Mouse (Mus musculus) spleen, postnatal 4 days (tissue): ENCODE data around the gene Tulp2.

Experiments used
- DNase-seq, 2 experiments: peaks; one replicate each; pipeline ENCODE4 v3.0.0; 2022; ENCODE audit warnings: low spot score in 2 of 2

Tulp2 gene

DNA sequence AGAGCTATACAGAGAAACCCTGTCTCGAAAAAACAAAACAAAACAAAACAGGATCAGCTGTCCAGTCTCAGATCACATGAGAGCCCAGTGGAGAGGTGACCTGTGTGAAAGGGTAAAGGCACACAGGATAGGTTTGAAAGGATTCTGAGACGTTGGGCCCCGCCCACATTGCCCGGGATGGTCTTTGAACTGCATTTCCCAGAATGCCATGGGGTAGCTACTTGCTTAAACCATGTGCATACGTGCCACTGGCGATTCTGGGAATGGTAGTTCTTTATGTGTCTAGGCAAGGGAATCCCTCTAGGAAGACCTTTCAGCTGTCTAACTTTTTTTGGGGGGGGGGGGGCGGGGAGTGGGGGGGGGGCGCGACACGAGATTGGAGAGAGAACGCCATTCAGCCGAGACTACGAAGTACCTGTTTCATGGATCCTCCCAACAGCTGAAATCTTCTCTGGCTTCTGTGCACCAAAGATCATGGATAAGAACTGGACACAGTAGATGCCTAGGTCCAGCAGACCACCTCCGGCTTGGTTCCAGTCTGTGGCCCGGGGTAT, at the start of gene Tulp2:
Gene Tulp2 (plus strand): TSS at position 504 of the 554 bp plus-strand sequence.
- peak; percentile 71 to 78 for DNase-seq

DNA sequence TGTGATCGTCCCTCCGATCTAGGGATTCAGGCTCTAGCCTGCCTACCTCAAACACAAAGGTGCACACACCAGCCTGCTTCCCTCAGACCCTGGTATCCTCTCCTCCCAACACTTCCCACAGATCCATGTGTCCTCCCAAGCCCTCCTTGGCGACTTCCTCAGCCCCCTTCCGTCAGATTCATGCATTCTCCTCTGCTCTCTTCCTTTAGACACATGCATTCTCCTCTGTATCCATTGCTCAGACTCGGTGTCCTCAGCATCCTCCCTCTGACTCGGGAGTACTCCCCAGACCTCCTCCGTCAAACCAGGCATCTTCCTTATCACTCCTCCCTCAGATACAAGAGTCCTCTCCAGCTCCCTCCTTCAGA, 47.9 kb upstream of the Tulp2 start:
- DNase-seq: no peak

DNA sequence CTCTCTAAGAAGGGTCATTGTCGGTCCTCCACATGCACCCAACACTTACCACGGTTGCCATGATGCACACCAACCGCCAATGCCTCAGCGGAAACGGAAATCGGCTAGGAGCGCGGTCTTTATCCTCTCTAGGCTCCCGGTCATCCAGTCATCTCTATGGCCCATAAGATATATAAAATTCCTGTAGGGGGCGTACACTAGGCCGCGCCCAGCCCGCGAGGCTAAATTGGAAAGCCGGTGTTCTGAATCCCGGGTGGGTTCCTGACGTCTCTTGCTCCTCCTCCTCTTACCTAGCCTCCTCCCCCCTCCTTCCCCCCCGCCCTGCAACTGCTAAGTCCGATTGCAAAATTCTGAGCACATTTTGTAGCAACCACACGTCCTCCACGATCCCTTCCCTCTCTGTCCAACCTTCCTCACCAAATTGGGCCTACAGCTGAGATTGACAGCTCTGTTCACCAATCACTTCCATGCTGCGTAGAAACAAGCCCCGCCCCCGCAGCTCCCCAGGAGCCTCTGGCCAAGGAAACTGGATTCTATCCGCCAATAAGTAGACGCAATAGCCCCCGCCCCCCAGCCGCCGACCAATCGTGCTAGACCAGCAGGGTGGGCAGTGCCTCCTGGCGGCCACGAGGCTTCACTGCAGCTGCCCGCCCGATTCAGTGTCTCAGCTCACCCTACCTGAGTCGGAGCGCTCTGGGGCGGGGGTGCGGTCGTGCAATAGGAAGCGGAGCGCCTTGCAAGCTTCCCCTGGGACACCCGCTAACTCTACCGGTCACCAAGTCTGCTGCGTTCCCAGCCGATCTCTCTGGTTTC, 47.3 kb upstream of the Tulp2 start, which contains the start of gene Gys1:
Gene Gys1 (plus strand): TSS at position 642 of the 813 bp plus-strand sequence.
- DNase-seq: peak; percentile 100

DNA sequence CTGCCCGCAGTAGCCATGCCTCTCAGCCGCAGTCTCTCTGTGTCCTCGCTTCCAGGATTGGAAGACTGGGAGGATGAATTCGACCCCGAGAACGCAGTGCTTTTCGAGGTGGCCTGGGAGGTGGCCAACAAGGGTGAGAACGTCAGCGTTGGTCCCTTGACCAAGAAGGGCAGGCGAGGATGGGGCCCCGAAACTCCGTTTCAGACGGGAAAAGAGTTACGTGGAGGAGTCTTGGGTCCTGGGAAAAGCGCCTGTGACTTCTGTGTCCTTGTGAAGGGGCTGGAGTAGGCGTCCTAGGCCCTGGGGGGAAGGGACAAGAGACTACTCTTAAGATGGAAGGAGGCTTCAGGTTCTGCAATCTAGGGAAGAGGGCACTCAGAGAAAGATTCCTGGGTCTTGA, 46.6 kb upstream of the Tulp2 start:
- DNase-seq: no peak

DNA sequence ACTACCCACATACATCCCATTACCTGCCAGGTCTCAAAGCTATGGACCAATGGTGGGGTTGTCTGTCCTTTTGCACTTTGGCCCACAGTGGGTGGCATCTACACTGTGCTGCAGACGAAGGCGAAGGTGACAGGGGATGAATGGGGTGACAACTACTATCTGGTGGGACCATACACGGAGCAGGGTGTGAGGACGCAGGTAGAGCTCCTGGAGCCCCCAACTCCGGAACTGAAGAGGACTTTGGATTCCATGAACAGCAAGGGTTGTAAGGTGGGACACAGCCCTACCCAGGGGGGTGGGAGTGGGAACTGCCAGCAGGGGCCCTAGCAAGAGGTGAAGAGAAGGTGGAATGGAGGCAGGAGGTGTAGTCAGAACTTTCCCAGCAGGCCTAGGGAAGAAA, 45.2 kb upstream of the Tulp2 start:
- DNase-seq: no peak

DNA sequence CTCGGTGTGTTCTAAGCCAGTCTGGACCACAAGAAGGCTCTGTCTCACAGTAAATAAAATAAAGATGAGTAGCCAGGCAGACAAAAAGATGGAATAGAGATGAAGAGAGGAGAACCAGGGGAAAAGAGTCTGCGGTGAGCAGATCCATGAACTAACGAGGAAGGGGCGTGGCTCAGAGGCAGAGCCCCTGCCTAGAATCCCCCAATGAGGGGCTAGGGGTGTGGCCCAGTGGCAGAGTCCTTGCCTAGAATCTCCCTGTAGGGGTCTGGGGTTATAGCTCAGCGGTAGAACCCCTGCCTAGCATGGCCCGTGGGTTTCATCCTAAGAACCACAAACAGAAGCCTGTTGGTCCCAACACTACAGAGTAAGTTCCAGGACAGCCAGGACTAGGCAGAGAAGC, 44.6 kb upstream of the Tulp2 start:
- DNase-seq: no peak

DNA sequence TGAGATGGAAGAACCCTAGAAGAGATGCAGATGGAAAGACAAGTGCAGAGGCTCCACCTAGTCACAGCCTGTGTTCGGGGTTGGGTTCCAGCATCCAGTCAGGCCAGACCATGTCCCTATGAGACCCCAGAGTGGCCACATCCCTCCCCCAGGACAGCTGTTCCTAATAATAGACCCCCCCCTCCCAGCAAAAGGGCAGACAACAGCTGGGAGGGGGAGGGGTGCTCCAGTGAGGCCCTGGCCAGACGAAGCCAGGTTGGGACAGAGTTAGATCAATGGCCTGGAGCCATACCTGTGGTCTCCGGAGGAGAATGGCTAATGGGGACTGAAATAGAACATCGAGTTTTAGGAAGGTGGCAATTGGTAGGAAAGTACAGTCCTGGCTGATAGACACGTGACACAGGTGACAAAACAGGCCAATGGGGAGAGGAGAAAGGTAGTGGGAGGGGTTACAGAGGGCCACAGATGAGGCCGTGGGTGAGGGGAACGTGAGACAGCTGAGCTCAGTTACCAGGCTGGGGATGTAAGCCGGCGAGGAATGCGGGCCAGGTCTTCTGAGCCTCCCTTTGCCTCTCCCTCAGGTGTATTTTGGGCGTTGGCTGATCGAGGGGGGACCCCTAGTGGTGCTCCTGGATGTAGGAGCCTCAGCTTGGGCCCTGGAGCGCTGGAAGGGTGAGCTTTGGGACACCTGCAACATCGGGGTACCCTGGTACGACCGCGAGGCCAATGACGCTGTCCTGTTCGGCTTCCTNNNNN, 44.0 kb upstream of the Tulp2 start, which contains the start of gene Ruvbl2:
Gene Ruvbl2 (minus strand): TSS at position 576 of the 756 bp plus-strand sequence.
- DNase-seq: no peak

DNA sequence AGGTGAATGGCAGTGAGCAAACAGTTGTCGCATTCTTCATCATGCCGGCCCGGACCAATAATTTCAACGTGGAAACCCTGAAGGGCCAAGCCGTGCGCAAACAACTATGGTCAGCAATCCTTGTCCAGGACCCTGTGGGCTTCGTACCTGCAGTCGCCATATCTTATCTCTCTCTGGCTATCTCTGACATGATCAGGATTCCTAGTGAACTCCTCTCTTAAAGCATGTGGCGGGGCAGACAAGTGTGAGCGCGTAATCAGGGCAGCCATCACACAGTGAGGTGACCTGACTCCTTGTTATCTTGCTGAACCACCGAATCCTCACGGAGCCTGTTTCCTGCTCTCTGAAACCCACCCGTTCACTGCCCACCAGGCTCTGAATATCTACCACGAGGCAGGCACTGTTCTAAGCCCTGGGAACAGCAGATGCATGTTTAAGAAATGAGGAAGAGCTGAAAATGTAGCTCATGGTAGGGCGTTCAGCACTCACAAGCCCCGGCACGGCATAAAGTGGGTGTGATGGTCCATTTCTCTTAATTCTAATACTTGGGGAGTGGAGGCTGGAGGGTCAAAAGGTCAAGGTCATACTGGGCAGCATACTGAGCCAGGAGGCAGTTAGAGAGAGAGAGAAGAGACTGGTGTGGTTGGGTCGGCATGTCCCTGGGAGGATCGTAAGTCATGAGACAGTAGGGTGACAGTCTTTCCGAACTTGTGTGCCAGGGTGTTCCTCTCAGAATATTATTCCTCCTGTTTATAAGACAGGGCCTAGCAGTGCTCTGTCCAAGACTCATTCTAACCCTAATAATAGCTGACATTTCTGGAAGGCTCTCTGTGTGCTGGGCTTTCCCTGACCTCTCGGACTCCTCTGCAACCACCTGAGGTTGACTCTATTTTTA, 37.9 kb upstream of the Tulp2 start:
- no peak for DNase-seq

DNA sequence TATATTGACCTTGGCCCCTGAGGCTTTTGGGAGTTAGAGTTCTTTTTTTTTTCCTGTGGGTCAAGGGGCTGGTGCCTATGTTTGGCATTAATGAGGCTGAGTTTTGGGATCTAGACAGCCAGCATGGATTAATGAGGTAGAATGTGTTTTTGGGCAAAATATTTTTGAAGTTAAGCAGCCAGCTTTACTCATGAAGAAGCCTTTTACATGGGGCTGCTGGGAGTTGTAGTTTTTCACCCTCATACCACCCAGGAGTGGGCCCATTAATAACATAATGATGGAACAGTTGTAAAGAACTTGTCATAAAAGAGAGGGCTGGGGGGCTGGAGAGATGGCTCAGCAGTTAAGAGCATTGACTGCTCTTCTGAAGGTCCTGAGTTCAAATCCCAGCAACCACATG, 35.1 kb upstream of the Tulp2 start:
- DNase-seq: no peak

DNA sequence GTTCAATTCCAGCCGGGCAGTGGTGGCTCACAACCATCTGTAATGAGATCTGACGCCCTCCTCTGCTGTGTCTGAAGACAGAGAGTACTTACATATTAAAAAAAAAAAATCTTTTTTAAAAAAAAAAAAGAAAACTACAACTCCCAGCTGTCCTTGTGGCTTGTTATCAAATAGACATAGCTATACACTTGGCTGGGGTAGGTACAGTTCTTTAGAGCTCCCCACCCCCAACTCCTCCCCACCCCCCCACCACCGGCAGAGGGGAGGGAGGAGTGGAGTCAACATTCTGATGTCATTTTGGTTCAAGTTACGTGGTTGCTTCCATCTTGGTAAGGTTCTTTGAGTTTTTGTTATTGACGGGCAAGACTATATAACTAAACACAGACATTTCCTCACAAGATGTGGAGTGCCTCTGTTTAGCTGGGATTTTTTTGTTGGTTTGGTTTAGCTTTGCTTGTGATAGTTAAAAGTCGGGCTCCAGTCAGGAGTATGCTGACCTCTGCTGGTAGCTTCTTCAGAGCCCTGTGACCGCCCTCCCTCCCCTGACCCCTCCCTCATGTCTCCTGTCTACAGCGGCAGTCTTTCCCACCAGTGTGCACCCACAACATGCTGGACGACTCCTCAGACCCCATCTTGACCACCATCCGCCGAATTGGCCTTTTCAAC, 34.2 kb upstream of the Tulp2 start:
- no peak for DNase-seq

DNA sequence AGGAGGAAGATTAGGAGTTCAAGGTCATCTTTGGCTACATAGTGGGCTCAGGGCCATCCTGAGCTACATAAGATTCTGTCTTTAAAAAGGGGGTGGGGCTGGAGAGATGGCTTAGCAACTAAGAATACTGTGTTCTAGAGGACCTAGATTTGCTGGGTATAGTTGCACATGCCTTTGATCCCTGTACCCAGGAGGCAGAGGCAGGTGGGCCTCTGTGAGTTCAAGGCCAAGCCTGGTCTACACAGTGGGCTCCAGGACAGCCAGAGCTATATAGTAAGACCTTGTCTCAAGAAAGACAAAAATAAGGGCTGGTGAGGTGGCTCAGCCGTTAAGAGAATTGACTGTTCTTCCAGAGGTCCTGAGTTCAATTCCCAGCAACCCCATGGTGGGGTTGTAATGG, 31.7 kb upstream of the Tulp2 start:
- DNase-seq: no peak

DNA sequence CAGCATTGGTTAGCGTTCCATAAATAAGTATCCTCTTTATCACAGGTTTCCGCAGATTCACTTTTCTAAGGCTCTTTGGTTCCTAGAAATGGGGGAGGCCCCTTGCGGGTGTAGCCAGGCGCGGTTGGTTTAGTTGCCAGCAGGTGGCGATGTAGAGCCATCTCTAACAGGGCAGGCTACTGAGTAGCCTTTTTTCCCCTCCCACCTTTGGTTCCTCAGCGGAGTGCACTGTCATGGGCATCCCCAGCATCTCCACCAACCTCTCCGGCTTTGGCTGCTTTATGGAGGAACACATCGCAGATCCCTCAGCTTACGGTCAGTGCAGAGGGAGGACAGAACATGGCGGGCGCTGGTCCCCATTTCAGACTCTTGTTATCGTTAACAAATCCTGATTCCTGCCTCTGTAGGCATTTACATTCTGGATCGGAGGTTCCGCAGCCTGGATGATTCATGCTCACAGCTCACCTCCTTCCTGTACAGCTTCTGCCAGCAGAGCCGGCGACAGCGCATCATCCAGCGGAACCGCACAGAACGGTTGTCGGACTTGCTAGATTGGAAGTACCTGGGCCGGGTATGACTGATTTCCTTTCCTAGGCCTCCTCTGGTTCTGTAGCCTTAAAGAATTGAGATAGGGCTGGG, 30.2 kb upstream of the Tulp2 start:
- DNase-seq: peak; percentile 85 to 95

DNA sequence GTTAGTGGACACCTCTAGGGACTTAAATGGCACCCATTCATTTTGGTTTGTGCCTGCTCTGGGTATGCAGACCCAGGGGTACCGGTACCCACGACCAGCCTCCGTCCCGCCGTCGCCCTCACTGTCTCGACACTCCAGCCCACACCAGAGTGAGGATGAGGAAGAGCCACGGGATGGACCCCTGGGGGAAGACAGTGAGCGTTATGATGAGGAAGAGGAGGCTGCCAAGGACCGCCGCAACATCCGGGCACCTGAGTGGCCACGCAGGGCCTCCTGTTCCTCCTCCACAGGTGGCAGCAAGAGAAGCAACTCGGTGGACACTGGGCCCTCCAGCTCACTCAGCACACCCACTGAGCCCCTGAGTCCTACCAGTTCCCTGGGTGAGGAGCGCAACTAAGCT, 26.7 kb upstream of the Tulp2 start:
- no peak for DNase-seq

DNA sequence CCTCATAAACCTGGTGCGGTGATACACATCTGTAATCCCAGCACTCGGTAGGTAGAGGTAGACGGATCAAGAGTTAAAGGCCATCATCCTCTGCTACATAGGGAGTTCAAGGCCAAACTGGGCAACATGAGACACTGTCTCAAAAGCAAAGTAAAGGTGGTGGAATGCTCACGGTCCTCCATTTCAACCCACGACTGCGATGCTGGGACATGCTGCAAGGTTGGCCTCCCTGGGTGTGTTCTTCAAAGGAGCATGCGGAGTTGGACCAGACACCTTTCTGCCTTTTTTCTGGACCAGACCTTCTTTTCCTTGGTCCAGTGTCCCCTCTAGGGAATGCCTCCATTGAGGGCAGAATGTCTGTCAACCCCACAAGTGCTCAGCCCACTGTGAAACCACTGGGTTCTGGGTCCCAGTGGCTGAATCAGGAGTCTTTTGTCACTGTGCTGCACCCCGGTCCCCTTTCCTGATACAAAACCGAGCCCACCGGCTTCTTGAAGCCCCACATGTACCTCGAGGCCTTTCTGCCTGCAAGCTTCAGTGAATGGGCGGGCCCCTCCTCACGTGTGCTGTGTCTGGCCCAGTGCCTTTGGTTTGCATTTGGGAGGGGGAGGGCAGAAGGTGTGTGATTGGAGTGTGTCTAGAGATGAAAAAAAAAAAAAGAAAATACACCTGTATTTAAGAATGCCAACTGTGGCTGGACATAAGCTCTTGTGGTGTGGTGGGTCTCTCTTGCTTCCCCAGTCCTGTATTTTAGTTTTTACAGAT, 25.6 kb upstream of the Tulp2 start:
- no peak for DNase-seq

DNA sequence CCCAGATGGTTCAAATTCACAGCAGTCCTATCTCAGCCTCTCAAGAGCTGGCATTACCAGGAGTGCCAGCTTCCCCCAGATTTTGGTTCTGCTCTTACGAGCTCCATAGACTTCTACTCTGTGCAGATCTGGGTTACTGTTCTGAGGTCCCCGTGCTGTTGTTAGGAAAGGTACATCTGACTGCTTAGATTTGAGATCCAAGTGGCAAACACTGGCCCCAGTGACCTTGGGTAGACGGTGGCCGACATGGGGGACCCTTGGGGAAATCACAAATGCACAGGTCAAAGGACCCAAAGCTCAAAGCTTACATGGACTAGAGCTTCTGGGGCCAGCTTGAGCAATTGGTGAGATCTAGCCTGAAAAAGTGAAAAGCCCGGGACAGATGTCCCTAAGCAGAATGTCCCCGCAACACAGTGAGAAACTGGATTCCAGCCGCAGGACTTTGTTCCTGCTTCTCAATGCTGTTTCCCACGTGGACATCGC, 24.9 kb upstream of the Tulp2 start:
- no peak for DNase-seq

DNA sequence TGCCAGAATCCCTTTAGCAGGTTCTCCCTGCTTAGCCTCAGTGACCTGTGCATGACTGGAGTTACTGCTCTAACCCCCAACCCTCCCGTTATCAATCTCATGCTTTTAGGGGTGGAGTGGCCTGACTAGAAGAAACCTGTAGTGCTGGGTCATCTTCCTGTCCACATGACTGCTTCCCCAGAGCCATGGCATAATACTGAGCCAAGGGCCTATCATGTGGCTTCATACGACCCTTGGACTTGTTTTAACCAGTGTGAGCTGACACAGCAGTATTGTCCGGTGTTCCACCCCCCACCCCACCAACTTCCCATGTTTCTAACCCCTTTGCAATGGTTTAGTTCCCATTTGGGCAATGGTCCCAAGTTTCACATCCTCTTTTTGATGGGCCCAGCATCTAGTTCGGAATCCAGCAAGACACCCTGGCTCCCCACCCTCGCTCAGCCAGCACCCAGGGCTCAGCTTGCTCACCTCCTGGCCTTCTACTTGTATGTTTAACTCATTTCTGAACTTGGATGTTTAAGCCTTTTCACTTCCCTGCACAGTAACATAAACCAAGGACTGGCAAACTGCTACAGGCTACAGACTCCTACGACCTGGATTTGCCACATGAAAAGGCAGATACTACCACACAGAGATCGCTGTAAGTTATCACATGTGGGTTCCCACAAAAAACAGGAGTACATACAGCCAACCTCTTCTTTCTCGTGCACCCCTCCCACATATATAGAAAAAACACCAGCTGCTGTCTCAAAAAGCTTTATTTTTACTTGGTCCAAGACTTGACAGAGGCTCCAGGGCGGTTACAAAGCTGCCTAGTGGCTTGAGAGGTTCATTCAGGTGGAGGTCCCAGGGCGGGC, 24.2 kb upstream of the Tulp2 start:
- DNase-seq: no peak

DNA sequence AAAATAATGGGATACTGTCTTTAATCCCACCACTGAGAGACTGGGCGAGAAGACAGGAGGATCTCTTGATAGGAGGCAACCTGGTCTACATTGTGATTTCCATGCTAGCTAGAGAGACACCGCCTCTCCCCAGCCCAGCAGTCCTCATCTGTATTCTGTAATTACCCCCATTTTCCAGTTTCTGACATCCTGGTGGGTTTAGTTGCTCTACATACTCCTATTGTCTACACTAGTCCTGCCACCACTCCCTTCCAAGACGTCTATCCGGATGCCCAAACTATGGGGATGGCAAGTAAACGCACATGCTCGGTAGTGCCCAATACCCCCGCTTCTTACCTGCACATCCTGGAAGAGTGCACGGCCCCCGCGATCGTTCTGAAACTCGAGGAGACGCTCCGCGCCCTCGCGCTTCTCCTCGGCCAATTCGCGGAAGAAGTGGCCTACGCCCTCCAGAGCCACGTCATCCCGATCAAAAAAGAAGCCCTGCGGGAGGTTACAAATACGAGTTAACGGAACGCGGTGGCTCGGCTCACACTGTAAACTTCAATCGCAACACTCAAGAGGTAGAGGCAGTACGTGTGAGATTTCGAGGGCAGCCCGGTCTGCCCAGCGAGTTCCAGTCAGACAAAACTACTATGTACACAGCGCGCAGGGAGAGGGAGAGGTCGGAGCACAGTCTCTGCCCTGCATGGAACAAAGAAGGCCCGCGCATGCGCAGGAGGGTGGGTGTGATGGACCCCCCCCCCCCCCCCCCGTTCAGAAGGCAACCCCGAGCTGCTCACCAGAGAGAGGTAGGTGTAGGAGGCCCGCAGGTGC, 22.7 kb upstream of the Tulp2 start:
- DNase-seq: peak; percentile 76 to 91

DNA sequence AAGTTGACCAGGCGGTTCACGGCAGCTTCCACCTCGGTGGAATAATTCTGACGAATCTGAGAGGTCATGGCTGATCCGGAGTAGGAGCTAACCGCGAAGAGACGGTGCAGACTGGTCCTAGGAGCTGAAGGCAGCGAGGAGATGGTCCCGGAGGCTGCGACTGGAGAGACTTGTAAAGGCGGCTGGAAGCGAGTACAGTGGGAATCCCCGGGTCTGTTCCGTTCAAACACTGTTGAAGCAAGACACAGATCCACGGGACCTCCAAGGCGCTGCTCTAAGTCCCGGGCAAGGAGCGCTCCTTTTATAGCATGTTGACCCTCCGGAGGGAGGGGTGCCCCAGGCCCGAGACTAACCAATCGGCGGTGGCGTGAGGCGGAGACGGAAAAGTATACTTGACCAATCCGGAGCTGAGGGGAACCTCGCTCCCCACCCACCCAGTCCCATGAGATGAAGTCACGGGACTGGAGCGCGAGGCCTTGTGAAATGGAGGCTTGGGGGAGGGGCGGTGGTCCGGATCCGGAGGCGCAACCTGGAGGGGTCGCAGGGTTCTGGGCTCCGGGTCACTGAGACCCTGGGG, 22.0 kb upstream of the Tulp2 start, which contains the start of gene Ftl1:
Gene Ftl1 (minus strand): TSS at position 321 of the 577 bp plus-strand sequence.
- peak; percentile 95 to 96 for DNase-seq
